Mouse (Mus musculus) cerebellum, postnatal 4 days (tissue): Measurements from ENCODE around the gene Dok7.

ENCODE experiments used
- DNase-seq, 2 experiments: peaks; one replicate each; pipeline ENCODE4 v3.0.0; 2022; ENCODE audit warnings: low spot score in 2 of 2, mixed read lengths in 1 of 2

Gene Dok7

GRCm38 (mm10) chr5:35056604-35057432 is at the start of gene Dok7:
Gene Dok7, plus strand, starts transcription at chr5:35056766.
- peak in 1 of 2 experiments; percentile 56 for DNase-seq

GRCm38 (mm10) chr5:35009163-35009562 is 47.4 kb upstream of the Dok7 start:
- DNase-seq: no peak

- no peak for DNase-seq
Measured at GRCm38 (mm10) chr5:35010656-35011055, 45.9 kb upstream of the Dok7 start.

GRCm38 (mm10) chr5:35011156-35011923 is 45.2 kb upstream of the Dok7 start:
- DNase-seq: peak in 1 of 2 experiments; percentile 32

- no peak for DNase-seq
Measured at GRCm38 (mm10) chr5:35014036-35014435, 42.5 kb upstream of the Dok7 start.

- DNase-seq: no peak
Measured at GRCm38 (mm10) chr5:35019673-35020300, 36.8 kb upstream of the Dok7 start.

GRCm38 (mm10) chr5:35020410-35021241 is 35.9 kb upstream of the Dok7 start:
- no peak for DNase-seq

GRCm38 (mm10) chr5:35024975-35025374 is 31.6 kb upstream of the Dok7 start:
- peak in 1 of 2 experiments; percentile 60 for DNase-seq

GRCm38 (mm10) chr5:35029303-35029702 is 27.3 kb upstream of the Dok7 start:
- no peak for DNase-seq

GRCm38 (mm10) chr5:35029755-35030154 is 26.8 kb upstream of the Dok7 start:
- no peak for DNase-seq

GRCm38 (mm10) chr5:35033068-35033467 is 23.5 kb upstream of the Dok7 start:
- DNase-seq: peak in 1 of 2 experiments; percentile 40

- DNase-seq: no peak
Measured at GRCm38 (mm10) chr5:35033619-35034018, 22.9 kb upstream of the Dok7 start.

- DNase-seq: no peak
Measured at GRCm38 (mm10) chr5:35035141-35035540, 21.4 kb upstream of the Dok7 start.

- DNase-seq: no peak
Measured at GRCm38 (mm10) chr5:35035795-35036194, 20.8 kb upstream of the Dok7 start.

- no peak for DNase-seq
Measured at GRCm38 (mm10) chr5:35037438-35037837, 19.1 kb upstream of the Dok7 start.

GRCm38 (mm10) chr5:35041268-35041829 is 15.2 kb upstream of the Dok7 start, which contains the start of gene Hgfac:
Gene Hgfac, plus strand, starts transcription at chr5:35041509.
- DNase-seq: no peak

GRCm38 (mm10) chr5:35042431-35043109 is 14.0 kb upstream of the Dok7 start:
- DNase-seq: no peak

- peak; percentile 52 to 83 for DNase-seq
Measured at GRCm38 (mm10) chr5:35043110-35043451, 13.5 kb upstream of the Dok7 start.

- DNase-seq: no peak
Measured at GRCm38 (mm10) chr5:35050541-35050940, 6.0 kb upstream of the Dok7 start.

- DNase-seq: no peak
Measured at GRCm38 (mm10) chr5:35054628-35055027, 1.9 kb upstream of the Dok7 start.
